Mouse (Mus musculus): ENCODE data around the gene Hebp2. TPM values are rescaled to one million over a fixed set of nuclear protein-coding genes. Genes with fewer than 3 reads are reported as not detected.
A peak's percentile ranks its signal among the peaks of the same experiment; 100 is the strongest.

Gene Hebp2
- polyA plus RNA-seq, 1 experiment from 2014 or later: 25.1 TPM

- H3K36me3 ChIP-seq (ENCODE audit: control insufficient read depth, insufficient read depth, low read length): 0 out of 2 replicates have a peak, but pooled peaks cover 10% of the 10 kb centered on the region
- H3K4me2 ChIP-seq (ENCODE audit: low read depth, low read length): no peak overlapping the region
- DNase-seq (ENCODE audit: low spot score) (no peak), ATAC-seq (ENCODE audit: low read depth) (no peak)
- H3K27me3 ChIP-seq (replicated peaks; ENCODE audit: control insufficient read depth, insufficient read depth, low read length): no peaks in the 10 kb centered on the region
- H3K4me1 ChIP-seq (ENCODE audit: control insufficient read depth, insufficient read depth, low read length): peaks cover 23% of the 10 kb centered on the region; the same call in 1 of the 2 replicates
- H3K9me3 ChIP-seq (ENCODE audit: control insufficient read depth, low read length): no peaks in the 10 kb centered on the region
- 81% methylated on average over 2 of the region's 2 CpGs for WGBS
- no peak overlapping the region for H3K27ac ChIP-seq (replicated peaks; ENCODE audit: low read depth, low read length)
- no peak overlapping the region for H3K9ac ChIP-seq (ENCODE audit: low read depth, low read length)
- no peak overlapping the region for H3K4me3 ChIP-seq (ENCODE audit: low read depth, low read length)
These were observed 37.9 kb downstream of the Hebp2 start for GRCm38 (mm10) chr10:18507869-18508473.

- no peak overlapping the region for H3K27ac ChIP-seq (replicated peaks; ENCODE audit: low read depth, low read length)
- no peak overlapping the region for H3K4me3 ChIP-seq (ENCODE audit: low read depth, low read length)
- 0 out of 2 replicates have a peak, but pooled peaks cover 6% of the 10 kb centered on the region for H3K36me3 ChIP-seq (ENCODE audit: control insufficient read depth, insufficient read depth, low read length)
- H3K27me3 ChIP-seq (replicated peaks; ENCODE audit: control insufficient read depth, insufficient read depth, low read length): no peaks in the 10 kb centered on the region
- DNase-seq (ENCODE audit: low spot score): peak; percentile 43
- H3K4me2 ChIP-seq (ENCODE audit: low read depth, low read length): no peak overlapping the region
- H3K4me1 ChIP-seq (ENCODE audit: control insufficient read depth, insufficient read depth, low read length): peaks cover 23% of the 10 kb centered on the region; the same call in 1 of the 2 replicates
- WGBS: 45% methylated on average over 6 of the region's 6 CpGs
- H3K9ac ChIP-seq (ENCODE audit: low read depth, low read length): no peak overlapping the region
- H3K9me3 ChIP-seq (ENCODE audit: control insufficient read depth, low read length): no peaks in the 10 kb centered on the region
- ATAC-seq (ENCODE audit: low read depth): peak; percentile 42
These were observed 39.4 kb downstream of the Hebp2 start for GRCm38 (mm10) chr10:18506501-18506946.

- peak; percentile 41 for DNase-seq (ENCODE audit: low spot score)
- WGBS: 46% methylated on average over 10 of the region's 10 CpGs
- H3K9me3 ChIP-seq (ENCODE audit: control insufficient read depth, low read length): no peaks in the 10 kb centered on the region
- H3K4me2 ChIP-seq (ENCODE audit: low read depth, low read length): no peak overlapping the region
- no peak overlapping the region for H3K4me3 ChIP-seq (ENCODE audit: low read depth, low read length)
- H3K36me3 ChIP-seq (ENCODE audit: control insufficient read depth, insufficient read depth, low read length): 0 out of 2 replicates have a peak, but pooled peaks cover 7% of the 10 kb centered on the region
- peaks cover 23% of the 10 kb centered on the region; the same call in 1 of the 2 replicates for H3K4me1 ChIP-seq (ENCODE audit: control insufficient read depth, insufficient read depth, low read length)
- ATAC-seq (ENCODE audit: low read depth): peak; percentile 27; the same call in 1 of the 2 replicates
- H3K27me3 ChIP-seq (replicated peaks; ENCODE audit: control insufficient read depth, insufficient read depth, low read length): no peaks in the 10 kb centered on the region
- no peak overlapping the region for H3K9ac ChIP-seq (ENCODE audit: low read depth, low read length)
- no peak overlapping the region for H3K27ac ChIP-seq (replicated peaks; ENCODE audit: low read depth, low read length)
These were observed 40.2 kb downstream of the Hebp2 start for GRCm38 (mm10) chr10:18505690-18506089.

GRCm38 (mm10) chr10:18501997-18502396 lies 43.9 kb downstream of the Hebp2 start:
- DNase-seq (ENCODE audit: low spot score) (no peak), ATAC-seq (ENCODE audit: low read depth) (no peak)
- H3K27me3 ChIP-seq (replicated peaks; ENCODE audit: control insufficient read depth, insufficient read depth, low read length): no peaks in the 10 kb centered on the region
- 71% methylated on average over 3 of the region's 3 CpGs for WGBS
- H3K9me3 ChIP-seq (ENCODE audit: control insufficient read depth, low read length): no peaks in the 10 kb centered on the region
- H3K4me3 ChIP-seq (ENCODE audit: low read depth, low read length): no peak overlapping the region
- H3K36me3 ChIP-seq (ENCODE audit: control insufficient read depth, insufficient read depth, low read length): peaks cover 22% of the 10 kb centered on the region
- H3K4me1 ChIP-seq (ENCODE audit: control insufficient read depth, insufficient read depth, low read length): peaks cover 19% of the 10 kb centered on the region; the same call in 1 of the 2 replicates
- H3K4me2 ChIP-seq (ENCODE audit: low read depth, low read length): no peak overlapping the region
- H3K27ac ChIP-seq (replicated peaks; ENCODE audit: low read depth, low read length): no peak overlapping the region
- no peak overlapping the region for H3K9ac ChIP-seq (ENCODE audit: low read depth, low read length)

- DNase-seq (ENCODE audit: low spot score): no peak
- no peak overlapping the region for H3K9ac ChIP-seq (ENCODE audit: low read depth, low read length)
- no peak overlapping the region for H3K4me2 ChIP-seq (ENCODE audit: low read depth, low read length)
- no peak for ATAC-seq (ENCODE audit: low read depth)
- H3K36me3 ChIP-seq (ENCODE audit: control insufficient read depth, insufficient read depth, low read length): peaks cover 17% of the 10 kb centered on the region
- no peaks in the 10 kb centered on the region for H3K4me1 ChIP-seq (ENCODE audit: control insufficient read depth, insufficient read depth, low read length)
- H3K27ac ChIP-seq (replicated peaks; ENCODE audit: low read depth, low read length): no peak overlapping the region
- no peaks in the 10 kb centered on the region for H3K9me3 ChIP-seq (ENCODE audit: control insufficient read depth, low read length)
- no peaks in the 10 kb centered on the region for H3K27me3 ChIP-seq (replicated peaks; ENCODE audit: control insufficient read depth, insufficient read depth, low read length)
- H3K4me3 ChIP-seq (ENCODE audit: low read depth, low read length): no peak overlapping the region
- 78% methylated on average over 7 of the region's 7 CpGs for WGBS
These were observed 48.8 kb downstream of the Hebp2 start for GRCm38 (mm10) chr10:18497066-18497465.

- no peak overlapping the region for H3K4me2 ChIP-seq (ENCODE audit: low read depth, low read length)
- 53% methylated on average over 7 of the region's 7 CpGs for WGBS
- H3K9ac ChIP-seq (ENCODE audit: low read depth, low read length): no peak overlapping the region
- H3K4me1 ChIP-seq (ENCODE audit: control insufficient read depth, insufficient read depth, low read length): no peaks in the 10 kb centered on the region
- DNase-seq (ENCODE audit: low spot score) (peak; percentile 56), ATAC-seq (ENCODE audit: low read depth) (peak; percentile 80)
- H3K9me3 ChIP-seq (ENCODE audit: control insufficient read depth, low read length): no peaks in the 10 kb centered on the region
- H3K4me3 ChIP-seq (ENCODE audit: low read depth, low read length): no peak overlapping the region
- H3K36me3 ChIP-seq (ENCODE audit: control insufficient read depth, insufficient read depth, low read length): peaks cover 10% of the 10 kb centered on the region; the same call in 1 of the 2 replicates
- H3K27me3 ChIP-seq (replicated peaks; ENCODE audit: control insufficient read depth, insufficient read depth, low read length): no peaks in the 10 kb centered on the region
- H3K27ac ChIP-seq (replicated peaks; ENCODE audit: low read depth, low read length): no peak overlapping the region
These were observed 51.6 kb downstream of the Hebp2 start for GRCm38 (mm10) chr10:18494249-18494648.

GRCm38 (mm10) chr10:18493010-18493894 lies 52.6 kb downstream of the Hebp2 start:
- no peak overlapping the region for H3K9ac ChIP-seq (ENCODE audit: low read depth, low read length)
- no peak overlapping the region for H3K4me3 ChIP-seq (ENCODE audit: low read depth, low read length)
- H3K9me3 ChIP-seq (ENCODE audit: control insufficient read depth, low read length): no peaks in the 10 kb centered on the region
- 82% methylated on average over 11 of the region's 11 CpGs for WGBS
- no peaks in the 10 kb centered on the region for H3K27me3 ChIP-seq (replicated peaks; ENCODE audit: control insufficient read depth, insufficient read depth, low read length)
- no peaks in the 10 kb centered on the region for H3K4me1 ChIP-seq (ENCODE audit: control insufficient read depth, insufficient read depth, low read length)
- H3K4me2 ChIP-seq (ENCODE audit: low read depth, low read length): no peak overlapping the region
- ATAC-seq (ENCODE audit: low read depth) (no peak), DNase-seq (ENCODE audit: low spot score) (no peak)
- H3K36me3 ChIP-seq (ENCODE audit: control insufficient read depth, insufficient read depth, low read length): 0 out of 2 replicates have a peak, but pooled peaks cover 3% of the 10 kb centered on the region
- no peak overlapping the region for H3K27ac ChIP-seq (replicated peaks; ENCODE audit: low read depth, low read length)

GRCm38 (mm10) chr10:18491952-18492351 lies 53.9 kb downstream of the Hebp2 start:
- DNase-seq (ENCODE audit: low spot score): no peak
- 79% methylated on average over 4 of the region's 4 CpGs for WGBS
- Histone ChIP-seq H3K9ac (ENCODE audit: low read depth, low read length) (no peak overlapping the region), H3K4me3 (ENCODE audit: low read depth, low read length) (no peak overlapping the region), H3K36me3 (ENCODE audit: control insufficient read depth, insufficient read depth, low read length) (no peaks in the 10 kb centered on the region), H3K27ac (replicated peaks; ENCODE audit: low read depth, low read length) (no peak overlapping the region), H3K9me3 (ENCODE audit: control insufficient read depth, low read length) (no peaks in the 10 kb centered on the region), H3K4me1 (ENCODE audit: control insufficient read depth, insufficient read depth, low read length) (no peaks in the 10 kb centered on the region), H3K4me2 (ENCODE audit: low read depth, low read length) (no peak overlapping the region), H3K27me3 (replicated peaks; ENCODE audit: control insufficient read depth, insufficient read depth, low read length) (no peaks in the 10 kb centered on the region)
- no peak for ATAC-seq (ENCODE audit: low read depth)

Measured in embryonic facial prominence, embryonic 14.5 days (tissue).